Mouse (Mus musculus) ES-CJ7 (cell line): ENCODE measurements around the gene Trappc10.

ENCODE experiments used
- DNase-seq: peaks from one replicate; pipeline ENCODE4 v3.0.0; 2011; ENCODE audit warnings: low read depth, low spot score

Gene Trappc10

GRCm38 (mm10) chr10:78160369-78161095 is 83.9 kb downstream of the Trappc10 start:
- DNase-seq, result no peak

GRCm38 (mm10) chr10:78159906-78160305 is 84.5 kb downstream of the Trappc10 start:
- DNase-seq, result peak; percentile 72

- DNase-seq, result no peak
These were observed 85.1 kb downstream of the Trappc10 start for GRCm38 (mm10) chr10:78159252-78159878.

GRCm38 (mm10) chr10:78158041-78158440 is 86.4 kb downstream of the Trappc10 start:
- DNase-seq, result no peak

GRCm38 (mm10) chr10:78156926-78157325 is 87.5 kb downstream of the Trappc10 start:
- DNase-seq, result no peak

- no peak for DNase-seq
These were observed 95.3 kb downstream of the Trappc10 start for GRCm38 (mm10) chr10:78148834-78149766.

GRCm38 (mm10) chr10:78147908-78148441 is 96.5 kb downstream of the Trappc10 start:
- no peak for DNase-seq

GRCm38 (mm10) chr10:78143727-78144505 is 100.5 kb downstream of the Trappc10 start:
- no peak for DNase-seq

GRCm38 (mm10) chr10:78140843-78141242 is 103.6 kb downstream of the Trappc10 start:
- DNase-seq, result no peak

GRCm38 (mm10) chr10:78140251-78140600 is 104.2 kb downstream of the Trappc10 start:
- no peak for DNase-seq

GRCm38 (mm10) chr10:78139572-78140250 is 104.7 kb downstream of the Trappc10 start:
- DNase-seq, result no peak

- no peak for DNase-seq
These were observed 105.5 kb downstream of the Trappc10 start for GRCm38 (mm10) chr10:78138812-78139523.

GRCm38 (mm10) chr10:78137191-78137590 is 107.2 kb downstream of the Trappc10 start:
- DNase-seq, result no peak
